Mouse (Mus musculus): ENCODE measurements around the gene Xpo6. TPM values are rescaled to one million over a fixed set of nuclear protein-coding genes. Genes with fewer than 3 reads are reported as not detected.

Gene Xpo6
- polyA plus RNA-seq, 1 experiment, result 109 TPM

- TF ChIP-seq GATA1 (IDR thresholded peaks at IDR 0.05; ENCODE audit: low read length), result no peak
Measured at GRCm38 (mm10) chr7:126220611-126221010, 20.3 kb upstream of the Xpo6 start.

DNA sequence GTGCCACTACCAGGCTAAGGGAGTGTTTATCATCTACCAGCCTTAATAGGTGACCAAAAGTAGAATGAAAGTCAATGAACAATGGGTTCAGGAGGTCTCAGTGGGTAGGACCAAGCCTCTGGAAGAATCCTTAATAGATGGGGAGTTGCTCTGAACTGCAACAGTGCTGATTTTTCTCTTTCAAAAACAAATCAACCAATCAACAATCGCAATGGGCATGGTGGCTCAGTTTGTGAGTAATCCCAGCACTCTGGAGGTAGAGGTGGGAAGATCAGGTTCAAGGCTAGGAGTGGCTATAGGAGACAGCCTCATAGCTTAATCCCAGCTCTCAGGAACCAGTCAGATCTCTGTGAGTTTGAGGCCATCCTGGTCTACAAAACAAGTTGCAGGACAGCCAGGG is 18.0 kb upstream of the Xpo6 start:
- TF ChIP-seq GATA1 (IDR thresholded peaks at IDR 0.05; ENCODE audit: low read length), result no peak

- no peak for TF ChIP-seq GATA1 (IDR thresholded peaks at IDR 0.05; ENCODE audit: low read length)
Measured at GRCm38 (mm10) chr7:126216867-126217266, 16.6 kb upstream of the Xpo6 start.

DNA sequence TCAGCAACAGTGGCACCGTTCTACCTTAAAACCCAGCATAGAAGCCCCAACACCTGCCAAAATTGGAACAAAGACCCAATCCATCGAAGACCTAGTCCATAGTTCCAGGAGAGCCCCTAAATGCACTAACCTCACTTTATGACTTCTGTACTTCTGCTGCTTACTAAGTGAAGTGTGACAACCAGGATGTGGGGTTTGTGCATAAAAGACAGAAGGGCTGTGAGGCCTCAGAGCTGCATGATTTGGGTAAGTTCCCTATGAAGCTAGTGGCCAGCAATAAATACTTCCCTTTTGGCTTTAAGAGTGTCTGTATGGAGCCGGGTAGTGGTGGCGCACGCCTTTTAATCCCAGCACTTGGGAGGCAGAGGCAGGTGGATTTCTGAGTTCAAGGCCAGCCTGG is 10.6 kb upstream of the Xpo6 start:
- TF ChIP-seq GATA1 (IDR thresholded peaks at IDR 0.05; ENCODE audit: low read length), result no peak

DNA sequence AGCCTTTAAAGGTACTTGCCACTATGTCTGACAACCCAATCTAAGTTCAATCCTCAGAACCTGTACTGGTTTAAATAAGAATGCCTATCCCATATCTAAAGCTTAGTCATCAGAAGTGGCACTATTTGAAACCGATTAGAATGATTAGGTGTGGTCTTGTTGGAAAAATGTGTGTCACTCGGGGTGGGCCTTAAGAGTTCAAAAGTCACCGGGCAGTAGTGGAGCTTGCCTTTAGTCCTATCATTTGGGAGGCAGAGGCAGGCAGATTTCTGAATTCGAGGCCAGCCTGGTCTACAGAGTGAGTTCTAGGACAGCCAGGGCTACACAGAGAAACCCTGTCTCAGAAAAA is 670 bp upstream of the Xpo6 start:
- TF ChIP-seq GATA1 (IDR thresholded peaks at IDR 0.05; ENCODE audit: low read length), result no peak

GRCm38 (mm10) chr7:126199691-126200102 is 604 bp downstream of the Xpo6 start:
- TF ChIP-seq GATA1 (IDR thresholded peaks at IDR 0.05; ENCODE audit: low read length), result no peak

GRCm38 (mm10) chr7:126198926-126199325 is 1.4 kb downstream of the Xpo6 start:
- TF ChIP-seq GATA1 (IDR thresholded peaks at IDR 0.05; ENCODE audit: low read length), result no peak

DNA sequence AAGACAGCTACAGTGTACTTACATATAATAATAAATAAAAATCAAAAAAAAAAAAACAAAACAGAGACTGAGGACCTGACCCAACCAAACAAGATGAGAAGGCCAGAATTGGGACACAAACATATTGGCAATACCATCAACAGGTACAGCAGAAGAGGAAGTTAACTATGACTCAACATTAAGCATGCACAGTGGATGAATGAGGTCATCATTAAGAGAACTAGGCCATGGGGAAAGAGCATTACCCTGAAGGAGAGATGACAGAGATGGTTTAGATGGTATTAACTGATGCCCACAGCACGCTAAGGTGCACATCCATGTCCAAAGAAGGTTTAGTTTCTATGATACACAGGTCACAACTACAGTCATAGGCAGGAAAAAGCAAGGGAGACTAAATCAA is 6.1 kb downstream of the Xpo6 start:
- no peak for TF ChIP-seq GATA1 (IDR thresholded peaks at IDR 0.05; ENCODE audit: low read length)

GRCm38 (mm10) chr7:126191471-126191870 is 8.8 kb downstream of the Xpo6 start:
- TF ChIP-seq GATA1 (IDR thresholded peaks at IDR 0.05; ENCODE audit: low read length), result no peak

DNA sequence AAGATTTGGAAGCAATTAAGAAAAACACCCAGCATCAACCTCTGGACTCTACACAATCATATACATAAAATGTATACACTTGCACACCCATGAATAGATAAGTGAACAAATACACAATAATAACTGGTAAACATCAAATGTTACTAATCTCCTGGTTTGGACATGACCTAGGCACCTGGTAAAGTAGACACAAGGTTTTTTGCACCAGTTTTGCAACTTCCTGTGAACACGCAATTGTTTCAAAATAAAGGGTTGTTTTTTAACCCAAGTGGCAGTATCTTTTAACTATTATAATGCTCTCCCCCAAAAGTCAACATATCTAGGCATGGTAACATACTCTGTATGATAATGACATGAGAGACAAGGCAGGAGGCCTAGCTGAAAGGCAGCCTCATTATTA is 10.8 kb downstream of the Xpo6 start:
- TF ChIP-seq GATA1 (IDR thresholded peaks at IDR 0.05; ENCODE audit: low read length), result no peak

GRCm38 (mm10) chr7:126185999-126186398 is 14.3 kb downstream of the Xpo6 start:
- no peak for TF ChIP-seq GATA1 (IDR thresholded peaks at IDR 0.05; ENCODE audit: low read length)

DNA sequence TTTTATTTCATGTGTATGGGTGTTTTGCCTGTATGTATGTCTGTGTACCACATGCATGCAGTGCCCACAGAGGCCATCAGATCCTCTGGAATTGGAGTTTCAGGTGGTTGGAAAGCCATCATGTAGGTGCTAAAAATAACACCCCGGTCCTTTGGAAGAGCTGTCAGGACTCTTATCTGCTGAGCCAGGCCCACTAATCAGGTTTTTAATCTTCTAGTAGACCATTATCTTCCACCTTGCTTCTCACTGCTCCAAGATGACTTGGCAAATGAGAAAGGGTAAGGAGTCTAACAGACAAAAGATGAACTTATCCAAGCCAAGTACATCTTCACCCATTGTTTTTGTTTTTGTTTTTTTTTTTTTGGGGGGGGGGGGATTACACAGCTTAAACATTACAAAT is 16.7 kb downstream of the Xpo6 start:
- TF ChIP-seq GATA1 (IDR thresholded peaks at IDR 0.05; ENCODE audit: low read length), result peak; percentile 70

- no peak for TF ChIP-seq GATA1 (IDR thresholded peaks at IDR 0.05; ENCODE audit: low read length)
Measured at GRCm38 (mm10) chr7:126181487-126181886, 18.8 kb downstream of the Xpo6 start.

DNA sequence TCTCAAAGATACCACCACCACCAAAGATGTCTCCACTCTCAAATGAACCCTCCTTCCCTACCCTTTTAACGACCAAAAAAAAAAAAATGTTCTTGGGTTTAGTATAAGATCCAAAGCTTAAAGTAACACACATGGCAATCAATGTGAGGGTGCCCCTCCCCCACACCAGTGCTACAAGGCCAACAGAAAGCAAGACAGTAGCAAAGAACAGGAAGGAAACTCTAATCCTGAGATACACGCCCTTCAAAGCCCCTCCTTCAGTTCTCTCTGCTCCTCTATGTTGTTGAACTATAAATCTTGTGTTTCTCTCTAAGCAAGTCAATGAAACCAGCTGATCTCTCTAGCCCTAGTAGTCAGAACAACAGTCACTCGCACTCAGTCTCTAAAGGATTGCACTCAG is 19.3 kb downstream of the Xpo6 start:
- no peak for TF ChIP-seq GATA1 (IDR thresholded peaks at IDR 0.05; ENCODE audit: low read length)

GRCm38 (mm10) chr7:126178804-126179203 is 21.5 kb downstream of the Xpo6 start:
- TF ChIP-seq GATA1 (IDR thresholded peaks at IDR 0.05; ENCODE audit: low read length), result no peak

GRCm38 (mm10) chr7:126175999-126176398 is 24.3 kb downstream of the Xpo6 start:
- TF ChIP-seq GATA1 (IDR thresholded peaks at IDR 0.05; ENCODE audit: low read length), result no peak

DNA sequence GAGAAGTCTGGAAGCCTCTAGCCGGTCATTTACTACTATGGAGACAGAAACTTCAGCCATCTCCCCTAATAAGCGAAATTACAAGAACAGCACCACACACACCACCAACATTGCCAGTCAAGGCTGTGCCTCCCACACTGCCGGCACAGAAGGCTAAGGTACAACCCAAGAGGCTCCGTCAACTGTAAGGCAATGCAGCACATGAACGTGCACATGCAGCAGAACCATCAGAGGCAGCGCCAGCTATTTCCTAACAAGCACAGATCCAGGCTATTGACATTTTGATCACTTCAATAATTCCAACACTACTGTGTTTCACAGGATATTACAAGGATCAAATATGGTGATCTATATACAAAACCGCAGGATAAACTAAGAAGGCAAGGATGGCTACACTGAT is 24.8 kb downstream of the Xpo6 start:
- TF ChIP-seq GATA1 (IDR thresholded peaks at IDR 0.05; ENCODE audit: low read length), result no peak

GRCm38 (mm10) chr7:126174863-126175262 is 25.4 kb downstream of the Xpo6 start:
- TF ChIP-seq GATA1 (IDR thresholded peaks at IDR 0.05; ENCODE audit: low read length), result no peak
